Mouse (Mus musculus) stomach, postnatal 0 days (tissue): Measurements from ENCODE around the gene Dffa.
A peak's percentile ranks its signal among the peaks of the same experiment; 100 is the strongest.

Source experiments
- CTCF ChIP-seq: IDR thresholded peaks from 2 replicates; pipeline ENCODE4 v1.5.1; 2016; ENCODE audit warnings: antibody characterized with exemption, low read depth, mild to moderate bottlenecking, moderate library complexity
- EP300 ChIP-seq: optimal IDR thresholded peaks from 2 replicates; pipeline ENCODE3; 2016; ENCODE audit warnings: antibody characterized with exemption

DNA sequence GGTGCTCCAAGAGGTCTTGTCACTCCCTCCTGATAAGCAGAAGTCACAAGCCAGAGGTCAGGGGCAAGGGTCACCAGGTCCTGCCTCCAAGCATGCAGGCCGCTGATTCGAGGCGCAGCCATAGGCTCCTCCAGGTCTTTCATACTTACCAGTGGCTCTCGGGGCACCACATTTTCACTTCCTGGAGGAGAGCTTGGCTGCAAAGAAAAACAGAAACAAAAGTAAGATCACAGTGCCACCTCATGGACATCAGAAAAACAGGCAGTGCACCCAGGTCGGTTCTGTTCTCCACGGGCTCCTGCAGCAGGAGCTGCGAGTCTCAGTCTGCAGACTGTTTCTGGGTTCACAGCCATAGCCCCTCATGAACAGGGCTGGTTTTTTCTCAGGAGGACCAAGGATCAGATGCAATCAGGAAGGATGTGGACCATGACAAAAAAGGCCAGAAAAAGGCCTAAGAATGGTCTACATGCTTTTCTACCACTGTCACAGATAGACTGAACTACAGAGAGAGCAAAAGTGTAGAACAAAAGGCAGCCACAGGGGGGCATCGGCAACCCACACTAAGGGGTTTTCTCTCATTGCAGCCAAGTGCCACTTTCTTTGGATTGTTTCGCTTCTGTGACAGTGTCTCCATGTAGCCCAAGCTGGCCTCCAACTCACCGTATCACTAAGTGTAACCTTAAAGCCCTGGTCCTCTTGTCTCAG, 27.9 kb upstream of the Dffa start:
- TF ChIP-seq CTCF (peak; percentile 71), EP300 (no peak)
